Mouse (Mus musculus): ENCODE measurements around the gene Mthfr. TPM values are rescaled to one million over a fixed set of nuclear protein-coding genes. Genes with fewer than 3 reads are reported as not detected.

The Mthfr gene
- total and polyA plus RNA-seq, 3 experiments, result 7.4 to 15.5 TPM; not detected in 1

GRCm38 (mm10) chr4:148057661-148058209 is 18.9 kb downstream of the Mthfr start:
- Histone ChIP-seq H3K27ac (ENCODE audit: control insufficient read depth, low read depth, low read length) (no peak overlapping the region), H3K9ac (ENCODE audit: control insufficient read depth, low read depth, low read length, poor library complexity, severe bottlenecking) (no peak overlapping the region), H3K4me3 (ENCODE audit: control insufficient read depth in 1 of 2, insufficient read depth in 1 of 2, low read depth in 2 of 2, low read length in 2 of 2) (no peak overlapping the region), H3K36me3 (ENCODE audit: control insufficient read depth in 1 of 2, insufficient read depth in 2 of 2, low read length in 2 of 2) (no peaks in the 10 kb centered on the region; a peak in 1 of 4 replicates), H3K9me3 (replicated peaks; ENCODE audit: insufficient read depth, low read length) (no peaks in the 10 kb centered on the region), H3K27me3 (ENCODE audit: control insufficient read depth in 1 of 2, insufficient read depth in 2 of 2, low read length in 2 of 2) (no peaks in the 10 kb centered on the region), H3K79me2 (ENCODE audit: control insufficient read depth, insufficient read depth, low read length, poor library complexity) (no peaks in the 10 kb centered on the region), H3K4me1 (ENCODE audit: control insufficient read depth in 1 of 2, insufficient read depth in 2 of 2, low read length in 2 of 2) (no peaks in the 10 kb centered on the region)
- no peak for DNase-seq (ENCODE audit: low read depth, low spot score)
- no peak for TF ChIP-seq CTCF (IDR thresholded peaks at IDR 0.05 in 2 of 3, conservative IDR thresholded peaks at IDR 0.05 in 1 of 3; ENCODE audit: control insufficient read depth in 1 of 3, insufficient read depth in 1 of 3, low read depth in 2 of 3, low read length in 3 of 3, poor library complexity in 1 of 3, severe bottlenecking in 1 of 3)
- no peak for TF ChIP-seq MEF2A (IDR thresholded peaks at IDR 0.05; ENCODE audit: extremely low read depth, insufficient replicate concordance, low read depth, low read length, poor library complexity, severe bottlenecking)
- TF ChIP-seq ETS1 (IDR thresholded peaks at IDR 0.05; ENCODE audit: low read depth, low read length), result no peak
- no peak for TF ChIP-seq HCFC1 (IDR thresholded peaks at IDR 0.05; ENCODE audit: low read depth, low read length)
- TF ChIP-seq CHD2 (IDR thresholded peaks at IDR 0.05; ENCODE audit: low read length), result no peak
- TF ChIP-seq SIN3A (IDR thresholded peaks at IDR 0.05; ENCODE audit: low read length), result no peak
- no peak for TF ChIP-seq TCF12 (IDR thresholded peaks at IDR 0.05; ENCODE audit: low read depth, low read length)
- TF ChIP-seq TAL1 (IDR thresholded peaks at IDR 0.05; ENCODE audit: low read length), result no peak

GRCm38 (mm10) chr4:148058218-148058819 is 19.4 kb downstream of the Mthfr start:
- Histone ChIP-seq H3K79me2 (ENCODE audit: control insufficient read depth, insufficient read depth, low read length, poor library complexity) (no peaks in the 10 kb centered on the region), H3K4me1 (ENCODE audit: control insufficient read depth in 1 of 2, insufficient read depth in 2 of 2, low read length in 2 of 2) (no peaks in the 10 kb centered on the region), H3K27ac (ENCODE audit: control insufficient read depth, low read depth, low read length) (no peak overlapping the region), H3K4me3 (ENCODE audit: control insufficient read depth in 1 of 2, insufficient read depth in 1 of 2, low read depth in 2 of 2, low read length in 2 of 2) (no peak overlapping the region), H3K9me3 (replicated peaks; ENCODE audit: insufficient read depth, low read length) (no peaks in the 10 kb centered on the region), H3K9ac (ENCODE audit: control insufficient read depth, low read depth, low read length, poor library complexity, severe bottlenecking) (no peak overlapping the region), H3K36me3 (ENCODE audit: control insufficient read depth in 1 of 2, insufficient read depth in 2 of 2, low read length in 2 of 2) (no peaks in the 10 kb centered on the region), H3K27me3 (ENCODE audit: control insufficient read depth in 1 of 2, insufficient read depth in 2 of 2, low read length in 2 of 2) (no peaks in the 10 kb centered on the region)
- TF ChIP-seq CHD1 (IDR thresholded peaks at IDR 0.05; ENCODE audit: low read depth, low read length) (no peak), TBP (IDR thresholded peaks at IDR 0.05; ENCODE audit: low read depth, low read length) (no peak), USF2 (IDR thresholded peaks at IDR 0.05; ENCODE audit: borderline replicate concordance in 1 of 2, insufficient read depth in 1 of 2, low read depth in 1 of 2, low read length in 2 of 2) (no peak), RAD21 (IDR thresholded peaks at IDR 0.05; ENCODE audit: low read depth, low read length) (no peak), MYB (IDR thresholded peaks at IDR 0.05; ENCODE audit: low read depth, low read length) (no peak)
- no peak for DNase-seq (ENCODE audit: low read depth, low spot score)

GRCm38 (mm10) chr4:148058993-148059392 is 20.1 kb downstream of the Mthfr start:
- H3K4me3 ChIP-seq (ENCODE audit: control insufficient read depth in 1 of 2, insufficient read depth in 1 of 2, low read depth in 2 of 2, low read length in 2 of 2), result no peak overlapping the region
- no peak overlapping the region for H3K27ac ChIP-seq (ENCODE audit: control insufficient read depth, low read depth, low read length)
- no peaks in the 10 kb centered on the region for H3K36me3 ChIP-seq (ENCODE audit: control insufficient read depth in 1 of 2, insufficient read depth in 2 of 2, low read length in 2 of 2)
- TF ChIP-seq SMC3 (IDR thresholded peaks at IDR 0.05; ENCODE audit: low read depth, low read length) (no peak), ELF1 (IDR thresholded peaks at IDR 0.05; ENCODE audit: low read depth, low read length) (no peak), CTCF (IDR thresholded peaks at IDR 0.05 in 2 of 3, conservative IDR thresholded peaks at IDR 0.05 in 1 of 3; ENCODE audit: control insufficient read depth in 1 of 3, insufficient read depth in 1 of 3, low read depth in 2 of 3, low read length in 3 of 3, poor library complexity in 1 of 3, severe bottlenecking in 1 of 3) (no peak), KAT2A (conservative IDR thresholded peaks at IDR 0.05; ENCODE audit: low read depth, low read length) (no peak), ZC3H11A (IDR thresholded peaks at IDR 0.05; ENCODE audit: low read depth, low read length) (no peak), MYB (IDR thresholded peaks at IDR 0.05; ENCODE audit: low read depth, low read length) (no peak), POLR2AphosphoS5 (IDR thresholded peaks at IDR 0.05; ENCODE audit: borderline replicate concordance, low read depth, low read length) (no peak), TBP (IDR thresholded peaks at IDR 0.05; ENCODE audit: low read depth, low read length) (no peak), POLR2AphosphoS2 (IDR thresholded peaks at IDR 0.05; ENCODE audit: low read length) (no peak), USF1 (IDR thresholded peaks at IDR 0.05; ENCODE audit: low read depth, low read length) (no peak), MXI1 (IDR thresholded peaks at IDR 0.05; ENCODE audit: low read depth, low read length) (no peak), MEF2A (IDR thresholded peaks at IDR 0.05; ENCODE audit: extremely low read depth, insufficient replicate concordance, low read depth, low read length, poor library complexity, severe bottlenecking) (no peak), HCFC1 (IDR thresholded peaks at IDR 0.05; ENCODE audit: low read depth, low read length) (no peak), BHLHE40 (IDR thresholded peaks at IDR 0.05; ENCODE audit: borderline replicate concordance, low read depth, low read length) (no peak), USF2 (IDR thresholded peaks at IDR 0.05; ENCODE audit: borderline replicate concordance in 1 of 2, insufficient read depth in 1 of 2, low read depth in 1 of 2, low read length in 2 of 2) (no peak), GABPA (IDR thresholded peaks at IDR 0.05; ENCODE audit: low read depth, low read length) (no peak)

More at GRCm38 (mm10) chr4:148058993-148059392, 20.1 kb downstream of the Mthfr start:
- Histone ChIP-seq H3K9ac (ENCODE audit: control insufficient read depth, low read depth, low read length, poor library complexity, severe bottlenecking) (no peak overlapping the region), H3K27me3 (ENCODE audit: control insufficient read depth in 1 of 2, insufficient read depth in 2 of 2, low read length in 2 of 2) (no peaks in the 10 kb centered on the region), H3K9me3 (replicated peaks; ENCODE audit: insufficient read depth, low read length) (no peaks in the 10 kb centered on the region), H3K79me2 (ENCODE audit: control insufficient read depth, insufficient read depth, low read length, poor library complexity) (no peaks in the 10 kb centered on the region), H3K4me1 (ENCODE audit: control insufficient read depth in 1 of 2, insufficient read depth in 2 of 2, low read length in 2 of 2) (no peaks in the 10 kb centered on the region)
- no peak for DNase-seq (ENCODE audit: low read depth, low spot score)
